Mouse (Mus musculus): ENCODE measurements around the gene Sh2d3c.

Gene Sh2d3c

GRCm38 (mm10) chr2:32756674-32757055 lies 35.8 kb downstream of the Sh2d3c start:
- no peak for DNase-seq (ENCODE audit: low read depth)

- peak; percentile 96 for DNase-seq (ENCODE audit: low read depth)
Measured at GRCm38 (mm10) chr2:32757056-32757845, 36.4 kb downstream of the Sh2d3c start, which contains the start of gene Tor2a. TSS of gene Tor2a (plus strand) at chr2:32757234.

- DNase-seq (ENCODE audit: low read depth): no peak
Measured at GRCm38 (mm10) chr2:32758503-32758902, 37.6 kb downstream of the Sh2d3c start.

GRCm38 (mm10) chr2:32759001-32759400 lies 38.1 kb downstream of the Sh2d3c start:
- no peak for DNase-seq (ENCODE audit: low read depth)

GRCm38 (mm10) chr2:32761361-32761760 lies 40.5 kb downstream of the Sh2d3c start:
- no peak for DNase-seq (ENCODE audit: low read depth)

GRCm38 (mm10) chr2:32761859-32762258 lies 41.0 kb downstream of the Sh2d3c start:
- no peak for DNase-seq (ENCODE audit: low read depth)

GRCm38 (mm10) chr2:32763353-32763752 lies 42.5 kb downstream of the Sh2d3c start:
- no peak for DNase-seq (ENCODE audit: low read depth)

GRCm38 (mm10) chr2:32767241-32767640 lies 46.4 kb downstream of the Sh2d3c start:
- DNase-seq (ENCODE audit: low read depth): no peak

GRCm38 (mm10) chr2:32768661-32769285 lies 47.9 kb downstream of the Sh2d3c start:
- peak; percentile 45 for DNase-seq (ENCODE audit: low read depth)

GRCm38 (mm10) chr2:32769327-32770085 lies 48.7 kb downstream of the Sh2d3c start:
- DNase-seq (ENCODE audit: low read depth): no peak

- no peak for DNase-seq (ENCODE audit: low read depth)
Measured at GRCm38 (mm10) chr2:32771886-32772285, 51.0 kb downstream of the Sh2d3c start.

- no peak for DNase-seq (ENCODE audit: low read depth)
Measured at GRCm38 (mm10) chr2:32772626-32773279, 51.9 kb downstream of the Sh2d3c start.

GRCm38 (mm10) chr2:32775359-32776074 lies 54.7 kb downstream of the Sh2d3c start, which contains the start of the genes Ttc16 and Ptrh1:
TSS of gene Ttc16 (minus strand) at chr2:32775633.
TSS of gene Ptrh1 (plus strand) at chr2:32775786.
- peak; percentile 97 for DNase-seq (ENCODE audit: low read depth)

GRCm38 (mm10) chr2:32776192-32776591 lies 55.3 kb downstream of the Sh2d3c start:
- no peak for DNase-seq (ENCODE audit: low read depth)

- DNase-seq (ENCODE audit: low read depth): no peak
Measured at GRCm38 (mm10) chr2:32778081-32778480, 57.2 kb downstream of the Sh2d3c start.

- no peak for DNase-seq (ENCODE audit: low read depth)
Measured at GRCm38 (mm10) chr2:32779131-32779530, 58.3 kb downstream of the Sh2d3c start.

GRCm38 (mm10) chr2:32779714-32780113 lies 58.9 kb downstream of the Sh2d3c start:
- no peak for DNase-seq (ENCODE audit: low read depth)

- DNase-seq (ENCODE audit: low read depth): no peak
Measured at GRCm38 (mm10) chr2:32781710-32782109, 60.9 kb downstream of the Sh2d3c start.

- no peak for DNase-seq (ENCODE audit: low read depth)
Measured at GRCm38 (mm10) chr2:32784048-32784681, 63.3 kb downstream of the Sh2d3c start, which contains the start of gene Cfap157. TSS of gene Cfap157 (minus strand) at chr2:32784428.

GRCm38 (mm10) chr2:32787176-32787575 lies 66.3 kb downstream of the Sh2d3c start:
- no peak for DNase-seq (ENCODE audit: low read depth)

- no peak for DNase-seq (ENCODE audit: low read depth)
Measured at GRCm38 (mm10) chr2:32788581-32788980, 67.7 kb downstream of the Sh2d3c start.

Data from c-Kit-positive CD71-positive TER-119-negative erythroid progenitor cells, embryonic 14.5 days (primary cell).